Mouse (Mus musculus) adrenal gland, adult (tissue): ENCODE data around the gene Gpr39.

Experiments used
- DNase-seq, 2 experiments: peaks; one replicate each; pipeline ENCODE4 v3.0.0; 2022 to 2023; ENCODE audit warnings: low spot score in 1 of 2; ENCODE audit not compliant: inconsistent age in 2 of 2

The Gpr39 gene

GRCm38 (mm10) chr1:125789804-125790203 lies 113.0 kb downstream of the Gpr39 start:
- peak; percentile 56 to 86 for DNase-seq

DNA sequence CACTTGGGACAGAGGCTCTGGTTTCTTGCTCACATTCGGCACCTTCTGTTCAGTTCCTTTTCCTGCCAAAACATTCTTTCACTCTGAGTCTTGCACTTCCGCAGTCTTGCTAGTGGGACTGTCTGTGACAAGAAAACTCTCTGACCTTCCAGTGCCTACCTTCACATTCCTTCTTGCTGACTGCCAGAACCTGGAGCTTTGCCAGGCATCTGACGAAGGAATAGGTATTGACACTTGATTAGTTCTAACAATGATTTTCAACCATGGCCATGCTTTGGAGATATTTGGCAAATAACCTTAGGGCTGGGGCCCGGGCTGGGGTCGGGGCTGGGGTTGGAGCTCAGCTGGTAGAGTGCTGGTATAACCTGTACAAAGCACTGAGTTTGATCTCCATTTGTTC lies 123.7 kb downstream of the Gpr39 start:
- no peak for DNase-seq

- no peak for DNase-seq
Observed at GRCm38 (mm10) chr1:125808426-125808825, 131.6 kb downstream of the Gpr39 start.

GRCm38 (mm10) chr1:125813141-125813782 lies 136.5 kb downstream of the Gpr39 start:
- no peak for DNase-seq

DNA sequence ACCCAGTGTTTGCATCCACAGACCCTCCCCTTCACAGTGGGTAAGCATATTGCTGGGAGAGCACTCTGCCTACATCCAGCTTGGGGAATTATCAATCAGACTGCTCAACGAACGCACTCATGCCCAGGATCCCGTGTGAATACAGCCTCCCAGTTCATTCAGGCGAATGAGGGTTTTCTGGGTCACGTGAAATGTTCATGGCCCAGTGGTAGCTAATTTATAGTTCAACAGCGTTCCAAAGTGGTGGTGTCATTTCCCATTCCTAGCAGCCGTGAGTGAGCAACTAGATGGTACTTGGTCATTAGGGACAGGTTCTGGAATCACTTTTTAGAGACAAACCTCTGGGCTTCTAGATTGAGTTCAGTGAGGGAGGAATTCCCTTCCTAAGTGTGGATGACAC lies 144.3 kb downstream of the Gpr39 start:
- DNase-seq: no peak

GRCm38 (mm10) chr1:125823611-125824010 lies 146.8 kb downstream of the Gpr39 start:
- no peak for DNase-seq

GRCm38 (mm10) chr1:125837507-125837906 lies 160.7 kb downstream of the Gpr39 start:
- no peak for DNase-seq

GRCm38 (mm10) chr1:125839746-125840392 lies 163.1 kb downstream of the Gpr39 start:
- DNase-seq: no peak

DNA sequence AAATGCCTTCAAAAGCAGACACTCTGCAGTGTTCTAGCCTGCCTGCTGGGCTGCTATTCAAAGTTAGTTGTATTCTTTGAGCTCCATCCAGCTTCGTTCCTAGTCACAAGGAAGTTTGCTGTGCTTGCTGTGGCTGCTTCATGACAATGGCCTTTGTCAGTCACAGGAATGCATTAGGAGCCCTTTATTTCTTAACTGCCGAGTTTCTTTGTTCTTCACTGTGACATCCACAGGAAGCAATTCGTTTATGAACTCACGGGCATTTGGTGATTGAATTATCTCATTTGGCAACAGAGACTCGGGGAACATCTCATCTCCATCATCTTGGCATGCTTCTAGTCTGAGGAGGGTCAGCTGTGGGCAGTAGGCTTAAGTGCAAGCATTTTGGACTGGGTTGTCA lies 177.9 kb downstream of the Gpr39 start:
- DNase-seq: no peak

GRCm38 (mm10) chr1:125858631-125859030 lies 181.8 kb downstream of the Gpr39 start:
- DNase-seq: no peak

- DNase-seq: no peak
Observed at GRCm38 (mm10) chr1:125870056-125870455, 193.3 kb downstream of the Gpr39 start.

- DNase-seq: no peak
Observed at GRCm38 (mm10) chr1:125893158-125893557, 216.4 kb downstream of the Gpr39 start.

DNA sequence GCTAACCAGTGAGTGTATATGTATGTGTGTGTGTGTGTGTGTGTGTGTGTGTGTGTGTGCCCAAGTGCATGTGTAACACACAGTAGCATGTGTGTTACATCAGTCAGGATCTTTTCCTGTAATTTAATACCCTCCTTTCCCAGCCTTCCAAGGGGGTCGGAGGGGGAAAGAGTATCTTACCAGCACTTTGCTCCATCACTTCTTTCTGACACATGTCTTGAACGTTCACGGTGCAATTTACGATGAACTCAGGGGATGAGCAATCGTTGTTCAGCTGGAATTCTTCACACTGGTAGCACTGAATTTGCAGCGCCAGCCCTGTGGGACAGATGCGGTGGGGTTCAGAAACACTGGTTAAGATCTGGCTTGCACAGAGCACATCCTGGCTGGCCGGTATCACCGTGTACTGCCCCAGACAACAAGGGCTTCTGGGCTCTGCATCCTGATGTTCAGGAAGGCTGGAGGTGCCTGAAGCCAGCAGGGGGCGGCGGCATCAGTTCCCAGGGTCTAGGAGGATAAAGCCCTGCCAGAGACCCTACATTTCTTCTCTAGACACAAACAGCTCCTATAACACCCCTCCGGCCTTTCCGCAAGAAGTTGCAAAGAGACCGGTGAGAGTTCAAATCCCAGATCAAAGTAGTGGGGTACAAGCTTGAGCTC lies 233.5 kb downstream of the Gpr39 start:
- DNase-seq: peak; percentile 11 to 37

GRCm38 (mm10) chr1:125910871-125911265 lies 234.1 kb downstream of the Gpr39 start:
- DNase-seq: no peak

- DNase-seq: peak; percentile 16 to 70
Observed at GRCm38 (mm10) chr1:125911337-125911900, 234.6 kb downstream of the Gpr39 start.

DNA sequence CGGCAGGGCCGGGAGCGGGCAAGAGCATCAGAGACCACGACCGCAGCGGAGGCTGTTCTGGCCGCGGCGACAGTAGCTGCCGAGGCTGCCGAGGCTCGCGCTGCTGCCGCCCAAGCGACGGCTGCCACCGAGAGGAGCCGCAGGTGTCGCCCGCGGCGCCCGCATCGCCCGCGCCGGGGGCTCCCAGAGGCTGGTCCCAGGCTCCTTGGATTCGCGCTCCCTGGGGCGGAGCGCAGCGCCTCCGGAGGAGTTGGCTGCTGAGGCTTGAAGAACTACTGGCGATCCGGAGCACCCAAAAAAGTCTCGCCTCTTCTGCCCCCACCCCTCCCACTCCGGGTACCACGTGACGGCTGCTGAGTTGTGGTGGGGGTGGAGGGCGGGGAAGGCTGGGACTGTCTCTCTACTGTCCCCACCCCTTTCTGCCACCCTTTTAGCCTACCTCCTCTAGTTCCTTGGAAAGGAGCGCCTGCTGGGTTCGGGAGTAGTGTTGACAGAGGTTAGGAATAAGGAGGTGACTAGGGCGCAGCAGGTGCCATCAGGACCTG lies 235.2 kb downstream of the Gpr39 start:
- peak; percentile 36 to 81 for DNase-seq

GRCm38 (mm10) chr1:125912601-125913600 lies 236.1 kb downstream of the Gpr39 start, which contains the start of gene Lypd1:
Gene Lypd1 (minus strand): TSS chr1:125913101.
- peak in 1 of 2 experiments; percentile 9 for DNase-seq

GRCm38 (mm10) chr1:125920696-125921095 lies 243.9 kb downstream of the Gpr39 start:
- DNase-seq: no peak

DNA sequence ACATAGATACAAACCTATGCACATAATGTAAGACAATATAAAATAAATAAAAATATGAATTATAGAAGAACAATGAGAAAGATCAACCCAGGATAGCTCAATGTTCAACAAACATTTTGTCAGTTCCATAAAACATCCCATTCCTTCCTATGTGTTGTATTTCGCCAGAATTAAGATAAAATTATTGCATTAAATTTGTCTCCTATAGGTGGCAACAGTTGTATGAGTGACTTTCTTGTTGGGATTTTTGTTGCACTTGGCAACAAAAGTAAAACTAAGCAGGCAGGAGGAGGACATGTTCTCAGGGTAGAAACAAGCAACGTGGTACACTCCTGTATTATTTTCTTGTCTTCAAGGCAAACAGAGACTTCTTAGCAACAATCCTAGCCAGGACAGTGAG lies 246.3 kb downstream of the Gpr39 start:
- DNase-seq: no peak
